Mouse (Mus musculus): ENCODE measurements around the gene Adgrl3.

GRCm38 (mm10) chr5:81094618-81095017, 74.7 kb downstream of the Adgrl3 start:
- TF ChIP-seq EP300 (IDR thresholded peaks at IDR 0.05; ENCODE audit: low read depth in 1 of 2, low read length in 2 of 2) (no peak), CTCF (IDR thresholded peaks at IDR 0.05 in 2 of 3, conservative IDR thresholded peaks at IDR 0.05 in 1 of 3; ENCODE audit: control insufficient read depth in 1 of 3, insufficient read depth in 1 of 3, low read depth in 2 of 3, low read length in 3 of 3, poor library complexity in 1 of 3, severe bottlenecking in 1 of 3) (no peak), POLR2A (IDR thresholded peaks at IDR 0.05; ENCODE audit: control insufficient read depth in 1 of 2, insufficient read depth in 1 of 2, low read depth in 1 of 2, low read length in 2 of 2, poor library complexity in 1 of 2) (no peak), ZMIZ1 (IDR thresholded peaks at IDR 0.05; ENCODE audit: low read depth, low read length) (no peak), NELFE (IDR thresholded peaks at IDR 0.05; ENCODE audit: low read depth, low read length) (no peak), MAX (IDR thresholded peaks at IDR 0.05; ENCODE audit: low read length) (no peak), MYB (IDR thresholded peaks at IDR 0.05; ENCODE audit: low read depth, low read length) (no peak), MEF2A (IDR thresholded peaks at IDR 0.05; ENCODE audit: extremely low read depth, insufficient replicate concordance, low read depth, low read length, poor library complexity, severe bottlenecking) (no peak), MAFK (IDR thresholded peaks at IDR 0.05; ENCODE audit: borderline replicate concordance, low read depth, low read length) (no peak), POLR2AphosphoS2 (IDR thresholded peaks at IDR 0.05; ENCODE audit: low read length) (no peak), SIN3A (IDR thresholded peaks at IDR 0.05; ENCODE audit: low read length) (no peak)
